Mouse (Mus musculus) kidney, postnatal 36 days (tissue): Measurements from ENCODE around the gene Setd1b.

Source experiments
- DNase-seq, 2 experiments: peaks; one replicate each; pipeline ENCODE4 v3.0.0; 2021 to 2022; ENCODE audit warnings: mixed read lengths in 2 of 2

The Setd1b gene

GRCm38 (mm10) chr5:123140694-123141554, 1.1 kb upstream of the Setd1b start:
- peak; percentile 94 to 95 for DNase-seq

- DNase-seq = peak in 1 of 2 experiments; percentile 76
Observed at GRCm38 (mm10) chr5:123141555-123142160, 335 bp upstream of the Setd1b start.

GRCm38 (mm10) chr5:123143251-123143970, 1.4 kb downstream of the Setd1b start:
- DNase-seq = peak in 1 of 2 experiments; percentile 62

- DNase-seq = peak in 1 of 2 experiments; percentile 24
Observed at GRCm38 (mm10) chr5:123143971-123144745, 2.2 kb downstream of the Setd1b start.

- DNase-seq = peak in 1 of 2 experiments; percentile 30
Observed at GRCm38 (mm10) chr5:123144746-123145590, 3.0 kb downstream of the Setd1b start.

GRCm38 (mm10) chr5:123146357-123146756, 4.4 kb downstream of the Setd1b start:
- DNase-seq = no peak

- DNase-seq = no peak
Observed at GRCm38 (mm10) chr5:123147569-123147968, 5.6 kb downstream of the Setd1b start.

GRCm38 (mm10) chr5:123148073-123148722, 6.2 kb downstream of the Setd1b start:
- DNase-seq = no peak

GRCm38 (mm10) chr5:123149451-123150400, 7.7 kb downstream of the Setd1b start:
- DNase-seq = peak; percentile 92 to 98

- peak in 1 of 2 experiments; percentile 54 for DNase-seq
Observed at GRCm38 (mm10) chr5:123150641-123151040, 8.6 kb downstream of the Setd1b start.

GRCm38 (mm10) chr5:123151077-123151476, 9.1 kb downstream of the Setd1b start:
- DNase-seq = no peak

GRCm38 (mm10) chr5:123151707-123152362, 9.8 kb downstream of the Setd1b start:
- no peak for DNase-seq

- DNase-seq = no peak
Observed at GRCm38 (mm10) chr5:123152901-123153300, 10.9 kb downstream of the Setd1b start.

- peak; percentile 83 to 86 for DNase-seq
Observed at GRCm38 (mm10) chr5:123155425-123155824, 13.4 kb downstream of the Setd1b start.

- peak in 1 of 2 experiments; percentile 66 for DNase-seq
Observed at GRCm38 (mm10) chr5:123156763-123157162, 14.8 kb downstream of the Setd1b start.

GRCm38 (mm10) chr5:123157972-123158371, 16.0 kb downstream of the Setd1b start:
- no peak for DNase-seq

- DNase-seq = no peak
Observed at GRCm38 (mm10) chr5:123159446-123159845, 17.5 kb downstream of the Setd1b start.

GRCm38 (mm10) chr5:123159866-123160265, 17.9 kb downstream of the Setd1b start:
- DNase-seq = no peak

GRCm38 (mm10) chr5:123160341-123160740, 18.3 kb downstream of the Setd1b start:
- DNase-seq = no peak
